Mouse (Mus musculus) embryo, embryonic 9.5 days (tissue): Measurements from ENCODE around the gene Slc4a5.

ENCODE experiments used
- DNase-seq: peaks from one replicate; pipeline ENCODE4 v3.0.0-alpha.2; 2017; ENCODE audit errors: extremely low spot score

Slc4a5 gene

GRCm38 (mm10) chr6:83350851-83351405 is 131.3 kb downstream of the Slc4a5 start:
- DNase-seq, result no peak

DNA sequence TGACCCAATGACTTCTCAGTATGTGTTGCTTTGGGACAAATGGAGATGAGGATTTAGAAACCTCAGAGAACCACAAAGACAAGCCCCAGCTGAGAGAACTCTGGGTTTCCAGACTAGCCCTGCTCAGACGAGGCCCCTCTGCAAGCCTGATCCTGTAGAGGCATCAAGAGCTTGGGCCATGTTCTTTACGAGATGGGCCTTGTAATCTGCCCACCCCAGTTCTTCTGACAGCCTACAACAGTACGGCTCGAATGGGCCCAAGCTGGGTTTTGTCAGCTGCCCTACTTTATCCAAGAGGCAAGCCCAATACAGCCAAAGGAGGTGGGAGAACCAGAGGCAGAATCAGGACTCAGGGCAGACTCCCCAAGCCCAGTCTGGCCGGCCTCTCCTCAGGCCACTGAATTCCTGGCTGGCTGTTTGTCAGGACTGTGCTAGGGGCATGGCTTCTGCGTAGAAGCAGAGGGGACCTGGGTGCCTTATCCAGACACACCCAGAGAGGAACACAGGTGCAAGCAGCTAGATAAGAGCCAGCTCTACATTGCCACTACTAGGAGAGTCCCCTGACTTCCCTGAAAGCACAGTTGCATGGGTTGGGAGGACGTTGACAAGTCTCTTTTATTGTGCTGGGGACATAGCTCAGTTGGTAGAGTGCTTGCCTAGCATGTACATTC is 132.0 kb downstream of the Slc4a5 start:
- no peak for DNase-seq

GRCm38 (mm10) chr6:83352666-83353410 is 133.2 kb downstream of the Slc4a5 start:
- DNase-seq, result no peak
